7 mouse cellular contexts compared by ENCODE assay signal in genomic region chr5:29734831-29735510, GRCm38 (mm10). TPM values are rescaled to one million over a fixed set of nuclear protein-coding genes. Genes with fewer than 3 reads are reported as not detected.
A peak's percentile ranks its signal among the peaks of the same experiment; 100 is the strongest.
DNase-seq lines count a peak whose midpoint lies in the region; ATAC-seq lines count a peak whose summit lies in the region.

No protein-coding gene starts in this region.

- H3K4me2 ChIP-seq in lung, embryonic 16.5 days (ENCODE audit: low read depth, low read length): peak overlapping the region; percentile 84
- peak overlapping the region; percentile 69 for H3K4me2 ChIP-seq in embryonic facial prominence, embryonic 11.5 days (ENCODE audit: low read depth, low read length)
- peak overlapping the region; percentile 78 for H3K4me2 ChIP-seq in intestine, embryonic 14.5 days (ENCODE audit: low read length)
- H3K4me2 ChIP-seq in neural tube, embryonic 15.5 days: peak overlapping the region; percentile 85

- H3K27me3 ChIP-seq in lung, embryonic 16.5 days (ENCODE audit: control insufficient read depth, insufficient read depth, low read depth, low read length): no peaks in the 10 kb centered on the region
- H3K27me3 ChIP-seq in embryonic facial prominence, embryonic 11.5 days (ENCODE audit: control insufficient read depth, insufficient read depth, low read length): no peaks in the 10 kb centered on the region
- H3K27me3 ChIP-seq in intestine, embryonic 14.5 days (replicated peaks; ENCODE audit: control insufficient read depth, insufficient read depth, low read length): no peaks in the 10 kb centered on the region
- no peaks in the 10 kb centered on the region for H3K27me3 ChIP-seq in neural tube, embryonic 15.5 days (replicated peaks)

- no peaks in the 10 kb centered on the region for H3K36me3 ChIP-seq in lung, embryonic 16.5 days (ENCODE audit: control insufficient read depth, insufficient read depth, low read length)
- no peaks in the 10 kb centered on the region for H3K36me3 ChIP-seq in embryonic facial prominence, embryonic 11.5 days (replicated peaks; ENCODE audit: control insufficient read depth, insufficient read depth, low read depth, low read length)
- H3K36me3 ChIP-seq in intestine, embryonic 14.5 days (ENCODE audit: control insufficient read depth, insufficient read depth, low read length): no peaks in the 10 kb centered on the region
- no peaks in the 10 kb centered on the region for H3K36me3 ChIP-seq in neural tube, embryonic 15.5 days

- WGBS in lung, embryonic 16.5 days: 44% methylated on average over 6 of the region's 6 CpGs
- WGBS in embryonic facial prominence, embryonic 11.5 days: 57% methylated on average over 6 of the region's 6 CpGs
- WGBS in intestine, embryonic 14.5 days: 45% methylated on average over 6 of the region's 6 CpGs
- 54% methylated on average over 6 of the region's 6 CpGs for WGBS in neural tube, embryonic 15.5 days

- H3K4me3 ChIP-seq in lung, embryonic 16.5 days (ENCODE audit: low read length): peak overlapping the region; percentile 98
- H3K4me3 ChIP-seq in embryonic facial prominence, embryonic 11.5 days (ENCODE audit: low read depth, low read length): peak overlapping the region; percentile 97
- H3K4me3 ChIP-seq in intestine, embryonic 14.5 days (ENCODE audit: low read depth, low read length): peak overlapping the region; percentile 51
- H3K4me3 ChIP-seq in neural tube, embryonic 15.5 days (replicated peaks): peak overlapping the region; percentile 94

- no peak for ATAC-seq in lung, embryonic 16.5 days (ENCODE audit: low read depth)
- no peak; the same call in 1 of the 2 replicates for ATAC-seq in embryonic facial prominence, embryonic 11.5 days (replicated peaks; ENCODE audit: insufficient number of reproducible peaks, low FRiP score, low TSS enrichment, low read depth)
- ATAC-seq in intestine, embryonic 14.5 days (replicated peaks; ENCODE audit: low FRiP score, low TSS enrichment, low read depth): no peak
- peak; percentile 25 for ATAC-seq in neural tube, embryonic 15.5 days (ENCODE audit: low FRiP score)

- DNase-seq in lung, postnatal 10 days: no peak
- DNase-seq in embryonic facial prominence, embryonic 11.5 days (ENCODE audit: low spot score): no peak
- DNase-seq in intestine, embryonic 14.5 days (ENCODE audit: low spot score): no peak
- DNase-seq in right cerebral cortex, postnatal 25 days: no peak
- no peak for DNase-seq in thymus, postnatal 4 days

- peak overlapping the region; percentile 98 for H3K9ac ChIP-seq in lung, embryonic 16.5 days (ENCODE audit: low read length)
- peak overlapping the region; percentile 94 for H3K9ac ChIP-seq in embryonic facial prominence, embryonic 11.5 days (replicated peaks; ENCODE audit: low read length)
- peak overlapping the region; percentile 90 for H3K9ac ChIP-seq in intestine, embryonic 14.5 days (ENCODE audit: low read length)
- H3K9ac ChIP-seq in neural tube, embryonic 15.5 days (replicated peaks): peak overlapping the region; percentile 93

- H3K4me1 ChIP-seq in lung, embryonic 16.5 days (replicated peaks; ENCODE audit: control insufficient read depth, insufficient read depth, low read length): peaks cover 9% of the 10 kb centered on the region
- H3K4me1 ChIP-seq in embryonic facial prominence, embryonic 11.5 days (ENCODE audit: control insufficient read depth, insufficient read depth, low read length): no peaks in the 10 kb centered on the region
- H3K4me1 ChIP-seq in intestine, embryonic 14.5 days (replicated peaks; ENCODE audit: control insufficient read depth, insufficient read depth, low read length): peaks cover 12% of the 10 kb centered on the region
- H3K4me1 ChIP-seq in neural tube, embryonic 15.5 days: peaks cover 39% of the 10 kb centered on the region

- H3K9me3 ChIP-seq in lung, embryonic 16.5 days (ENCODE audit: control insufficient read depth, low read length): no peaks in the 10 kb centered on the region
- no peaks in the 10 kb centered on the region for H3K9me3 ChIP-seq in embryonic facial prominence, embryonic 11.5 days (replicated peaks; ENCODE audit: control insufficient read depth, low read length)
- no peaks in the 10 kb centered on the region for H3K9me3 ChIP-seq in intestine, embryonic 14.5 days (ENCODE audit: control insufficient read depth, low read length)
- H3K9me3 ChIP-seq in neural tube, embryonic 15.5 days (replicated peaks): no peaks in the 10 kb centered on the region

- H3K27ac ChIP-seq in lung, embryonic 16.5 days (ENCODE audit: low read length): peak overlapping the region; percentile 99
- H3K27ac ChIP-seq in embryonic facial prominence, embryonic 11.5 days (replicated peaks; ENCODE audit: low read depth, low read length): peak overlapping the region; percentile 92
- peak overlapping the region; percentile 98 for H3K27ac ChIP-seq in intestine, embryonic 14.5 days (ENCODE audit: low read depth)
- H3K27ac ChIP-seq in neural tube, embryonic 15.5 days (replicated peaks): peak overlapping the region; percentile 97

RNA-seq across cellular contexts. Expression of gene Dnajb6, which starts 0.5 kb away (rescaled TPM):
- polyA plus RNA-seq in lung, embryonic 16.5 days (2015; fragmentation: Nextera tagmentation; extraction: Ambion mirVana): 124 and 142 TPM in 2 replicates
- polyA plus RNA-seq in embryonic facial prominence, embryonic 11.5 days (2014; fragmentation: Nextera tagmentation; extraction: Ambion mirVana): 217 and 236 TPM in 2 replicates
- polyA plus RNA-seq in intestine, embryonic 14.5 days (2014; fragmentation: Nextera tagmentation; extraction: Ambion mirVana): 124 and 135 TPM in 2 replicates
- polyA plus RNA-seq in neural tube, embryonic 15.5 days (2015; fragmentation: Nextera tagmentation; extraction: Ambion mirVana): 266 and 298 TPM in 2 replicates

RNA-seq across cellular contexts. Expression of gene Gm5129, which starts 0.8 kb away (rescaled TPM):
- not detected in 2 replicates for polyA plus RNA-seq in lung, embryonic 16.5 days (2015; fragmentation: Nextera tagmentation; extraction: Ambion mirVana)
- polyA plus RNA-seq in embryonic facial prominence, embryonic 11.5 days (2014; fragmentation: Nextera tagmentation; extraction: Ambion mirVana): not detected in 2 replicates
- not detected in 2 replicates for polyA plus RNA-seq in intestine, embryonic 14.5 days (2014; fragmentation: Nextera tagmentation; extraction: Ambion mirVana)
- polyA plus RNA-seq in neural tube, embryonic 15.5 days (2015; fragmentation: Nextera tagmentation; extraction: Ambion mirVana): not detected in 2 replicates
